Mouse (Mus musculus) lung, embryonic 14.5 days (tissue): Measurements from ENCODE around the gene Sec14l3. TPM values are rescaled to one million over a fixed set of nuclear protein-coding genes. Genes with fewer than 3 reads are reported as not detected.
"Not testable (repeated sequence)": the region's sequence is repeated elsewhere in the genome, so short reads cannot be mapped to it uniquely, and the experiment has no call there.

Source experiments
- ATAC-seq: fragments of 200-750 bp; cut with Nextera tagmentation; 2 replicates; pipeline ENCODE4 v1.8.0; 2017; ENCODE audit warnings: mild to moderate bottlenecking, moderate TSS enrichment, moderate library complexity; ENCODE audit not compliant: insufficient read depth
- DNase-seq: peaks from one replicate; pipeline ENCODE4 v3.0.0-alpha.2; 2015
- H3K27ac ChIP-seq: fragments of 300-500 bp; sonication (generic); 2 replicates; pipeline ENCODE4 v1.5.1; 2014; ENCODE audit warnings: low read depth, mild to moderate bottlenecking, moderate library complexity
- H3K27me3 ChIP-seq: fragments of 300-500 bp; sonication (generic); 2 replicates; pipeline ENCODE4 v1.6.1; 2014; ENCODE audit warnings: low read length, control low read depth; ENCODE audit not compliant: insufficient read depth
- H3K36me3 ChIP-seq: fragments of 300-500 bp; sonication (generic); 2 replicates; pipeline ENCODE4 v1.6.1; 2014; ENCODE audit warnings: control low read depth; ENCODE audit not compliant: insufficient read depth
- H3K4me1 ChIP-seq: fragments of 300-500 bp; sonication (generic); 2 replicates; pipeline ENCODE4 v1.6.1; 2014; ENCODE audit warnings: antibody characterized with exemption, control low read depth; ENCODE audit not compliant: insufficient read depth
- H3K4me2 ChIP-seq: fragments of 300-500 bp; sonication (generic); 2 replicates; pipeline ENCODE4 v1.6.1; 2014; ENCODE audit warnings: mild to moderate bottlenecking
- H3K4me3 ChIP-seq: fragments of 300-500 bp; sonication (generic); 2 replicates; pipeline ENCODE4 v1.5.1; 2014; ENCODE audit warnings: low read depth, low read length
- H3K9ac ChIP-seq: fragments of 300-500 bp; sonication (generic); 2 replicates; pipeline ENCODE4 v1.6.1; 2014
- H3K9me3 ChIP-seq: fragments of 300-500 bp; sonication (generic); 2 replicates; pipeline ENCODE4 v1.6.1; 2016; ENCODE audit warnings: low read depth, low read length, control low read depth
- CTCF ChIP-seq: IDR thresholded peaks from 2 replicates; pipeline ENCODE4 v1.5.1; 2016; ENCODE audit warnings: antibody characterized with exemption, low read depth
- WGBS: fragments of 180-500 bp; shearing (Covaris S2); extraction: QIAGEN DNeasy Blood & Tissue Kit; methylation state at CpG from one replicate; pipeline ENCODE4 v1.1.7; 2014; 5-methylcytosine and 5-hydroxymethylcytosine counted together
- polyA plus RNA-seq: library from polyadenylated mRNA; unstranded; fragments of >200 nt; fragmentation: Nextera tagmentation; extraction: Ambion mirVana; gene quantifications from 2 replicates; pipeline ENCODE4 v1.2.1, GENCODE M21; 2014

Gene Sec14l3
- polyA plus RNA-seq, result 1.2 and 1.5 TPM in 2 replicates

DNA sequence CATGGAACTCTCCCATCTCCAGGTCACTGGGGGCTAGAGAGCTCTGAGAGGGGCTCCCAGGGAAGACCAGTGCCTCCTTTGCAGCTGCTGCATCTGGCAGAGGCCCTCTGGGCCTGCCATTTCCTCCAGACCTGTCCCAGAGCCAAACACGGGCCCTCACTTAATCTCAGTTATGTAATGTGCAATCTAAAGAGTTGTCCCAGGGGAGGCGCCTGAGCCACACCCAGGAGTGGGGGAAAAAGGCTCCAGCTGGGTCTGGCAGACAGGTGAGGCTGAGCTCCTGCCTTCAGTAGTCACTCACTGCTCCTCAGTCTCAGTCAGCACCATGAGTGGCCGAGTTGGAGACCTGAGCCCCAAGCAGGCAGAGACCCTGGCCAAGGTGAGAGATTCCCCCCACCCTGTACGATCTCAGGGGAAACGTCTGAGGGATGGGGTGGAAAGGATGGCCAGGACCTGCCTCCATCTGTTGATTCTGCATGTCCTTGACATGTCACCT lies at the start of gene Sec14l3:
Gene Sec14l3, plus strand, starts transcription at position 215 of the 496 bp plus-strand sequence.
- H3K4me1 ChIP-seq, result no peaks in the 10 kb centered on the region
- DNase-seq (peak; percentile 8), ATAC-seq (no peak)
- no peaks in the 10 kb centered on the region for H3K36me3 ChIP-seq
- H3K27ac ChIP-seq, result no peak within 1 kb of the TSS
- no peaks in the 10 kb centered on the region for H3K9me3 ChIP-seq
- TF ChIP-seq CTCF, result no peak
- H3K9ac ChIP-seq, result no peak within 1 kb of the TSS
- H3K27me3 ChIP-seq, result no peaks in the 10 kb centered on the region
- 47% methylated on average over 5 of the region's 5 CpGs for WGBS
- H3K4me2 ChIP-seq, result no peak within 1 kb of the TSS
- no peak within 1 kb of the TSS for H3K4me3 ChIP-seq

DNA sequence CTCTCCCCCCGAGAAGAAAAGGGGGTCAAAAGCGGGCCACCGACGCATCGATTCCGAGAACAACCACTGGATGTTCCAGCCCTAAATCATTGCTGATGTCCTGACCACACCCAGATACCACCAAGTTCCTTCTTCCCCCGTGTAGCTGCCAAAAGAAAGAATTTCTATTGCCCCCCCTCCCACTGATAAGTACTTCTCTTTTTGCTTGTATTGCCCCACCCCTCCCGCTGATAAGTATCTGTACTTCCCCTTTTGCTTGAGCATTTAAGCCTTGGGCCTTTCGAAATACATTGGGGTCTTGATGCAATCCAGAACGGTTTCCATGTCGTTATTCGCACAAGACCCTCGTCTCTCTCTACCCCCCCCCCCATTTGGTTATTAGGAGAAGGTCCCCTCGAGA lies 48.8 kb upstream of the Sec14l3 start:
- not testable (repeated sequence) for H3K27ac ChIP-seq, H3K4me2 ChIP-seq, H3K9ac ChIP-seq, ATAC-seq, H3K4me1 ChIP-seq, DNase-seq, H3K27me3 ChIP-seq, H3K4me3 ChIP-seq, H3K36me3 ChIP-seq, H3K9me3 ChIP-seq
- 85% methylated on average over 14 of the region's 14 CpGs for WGBS

DNA sequence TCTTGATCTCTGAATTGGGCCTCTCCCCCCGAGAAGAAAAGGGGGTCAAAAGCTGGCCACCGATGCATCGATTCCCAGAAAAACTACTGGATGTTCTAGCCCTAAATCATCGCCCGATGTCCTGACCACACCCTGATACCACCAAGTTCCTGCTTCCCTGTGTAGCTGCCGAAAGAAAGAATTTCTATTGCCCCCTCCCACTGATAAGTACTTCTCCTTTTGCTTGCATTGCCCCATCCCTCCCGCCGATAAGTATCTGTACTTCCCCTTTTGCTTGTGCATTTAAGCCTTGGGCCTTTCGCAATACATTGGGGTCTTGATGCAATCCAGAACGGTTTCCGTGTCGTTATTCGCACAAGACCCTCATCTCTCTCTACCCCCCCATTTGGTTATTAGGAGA lies 42.5 kb upstream of the Sec14l3 start:
- H3K9me3 ChIP-seq, result not testable (repeated sequence)
- WGBS, result 87% methylated on average over 13 of the region's 13 CpGs

DNA sequence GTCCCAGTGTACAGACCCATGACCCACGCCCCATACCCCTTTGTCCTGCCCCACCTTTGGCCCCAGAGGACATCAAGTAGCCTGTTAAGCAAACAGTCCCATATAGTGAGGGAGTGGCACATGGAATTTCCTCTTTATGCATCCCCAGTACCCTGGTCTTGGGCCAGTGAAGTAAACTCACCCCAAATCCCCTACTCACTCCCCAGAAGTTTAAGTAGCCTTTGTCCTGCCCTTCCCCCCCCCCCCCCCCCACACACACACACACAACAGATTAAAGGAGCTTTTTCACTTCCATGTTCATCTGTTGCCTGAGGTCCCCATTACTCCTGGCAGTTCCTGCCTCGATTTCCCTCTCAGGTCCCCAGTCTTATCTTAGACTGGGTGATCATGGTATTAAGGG lies 41.3 kb upstream of the Sec14l3 start:
- Histone ChIP-seq H3K4me2 (no peak overlapping the region), H3K4me1 (no peaks in the 10 kb centered on the region), H3K27me3 (no peaks in the 10 kb centered on the region), H3K36me3 (no peaks in the 10 kb centered on the region), H3K27ac (no peak overlapping the region), H3K4me3 (no peak overlapping the region), H3K9me3 (no peaks in the 10 kb centered on the region), H3K9ac (no peak overlapping the region)
- DNase-seq, result no peak
- ATAC-seq, result no peak
- WGBS, result 64% methylated on average over 2 of the region's 2 CpGs
- no peak for TF ChIP-seq CTCF

More for the DNA sequence above, 42.5 kb upstream of the Sec14l3 start:
- not testable (repeated sequence) for H3K36me3 ChIP-seq, H3K4me2 ChIP-seq, H3K27me3 ChIP-seq, H3K4me3 ChIP-seq, DNase-seq, H3K9ac ChIP-seq, H3K4me1 ChIP-seq, H3K27ac ChIP-seq, ATAC-seq

DNA sequence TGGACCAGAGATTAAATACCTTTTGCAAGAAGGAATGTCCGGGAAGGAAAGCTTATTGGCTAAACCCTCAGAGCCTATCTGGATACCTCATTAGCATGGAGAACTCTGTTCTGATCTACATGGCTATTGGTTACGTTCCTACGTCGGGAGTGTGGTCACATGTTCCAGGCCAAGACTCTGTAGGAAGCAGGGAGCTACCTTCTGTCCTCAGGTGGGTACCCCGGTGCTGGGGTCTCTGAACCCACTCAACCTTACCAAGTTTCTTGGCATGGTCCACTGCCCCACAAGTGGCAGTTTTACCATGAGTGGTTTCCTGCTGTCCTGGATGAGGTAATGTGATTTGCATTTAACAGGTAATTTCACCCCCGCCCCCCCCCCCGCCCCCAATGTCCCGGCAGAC lies 37.6 kb upstream of the Sec14l3 start:
- no peak for ATAC-seq
- DNase-seq, result no peak
- Histone ChIP-seq H3K27ac (no peak overlapping the region), H3K36me3 (no peaks in the 10 kb centered on the region), H3K27me3 (peaks cover 7% of the 10 kb centered on the region; the same call in 1 of the 2 replicates), H3K9me3 (no peaks in the 10 kb centered on the region), H3K9ac (no peak overlapping the region), H3K4me3 (no peak overlapping the region), H3K4me1 (no peaks in the 10 kb centered on the region), H3K4me2 (no peak overlapping the region)
- 71% methylated on average over 8 of the region's 8 CpGs for WGBS
- TF ChIP-seq CTCF, result no peak

DNA sequence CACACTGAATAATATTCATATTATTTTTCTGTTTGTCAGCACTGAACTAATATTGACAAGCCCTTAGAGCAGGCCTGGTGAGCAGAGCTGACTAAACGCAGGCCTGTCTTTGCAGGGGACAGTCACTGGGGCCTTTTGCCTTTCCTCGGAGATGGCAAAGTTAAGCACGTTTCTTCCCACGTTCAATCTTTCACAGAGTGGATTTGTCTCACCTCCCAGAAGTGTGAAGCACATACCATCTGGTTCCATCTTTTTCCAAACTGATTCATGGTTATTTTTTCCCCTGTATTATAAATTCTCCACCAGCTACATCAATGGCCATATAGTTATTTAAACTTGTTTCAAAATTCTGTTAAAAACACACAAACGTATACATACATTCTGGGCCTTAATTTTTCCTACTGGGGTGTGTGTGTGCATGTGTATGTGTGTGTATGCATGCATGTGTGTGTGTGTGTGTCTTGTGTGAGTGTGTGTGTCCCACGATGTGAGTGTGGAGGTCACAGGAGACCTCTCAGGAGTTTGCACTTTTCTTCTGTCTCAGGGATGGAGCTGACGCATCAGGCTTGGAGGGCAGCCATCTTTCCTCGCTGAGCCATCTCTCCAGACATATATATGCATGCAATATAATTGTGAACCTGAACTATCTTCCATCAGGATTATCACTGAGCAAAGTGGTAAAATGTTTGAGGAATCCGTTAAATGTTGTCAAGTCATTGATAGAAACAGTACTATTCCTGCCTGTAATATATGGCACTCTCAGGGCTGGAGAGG lies 36.9 kb upstream of the Sec14l3 start:
- Histone ChIP-seq H3K4me1 (no peaks in the 10 kb centered on the region), H3K27ac (no peak overlapping the region), H3K27me3 (peaks cover 8% of the 10 kb centered on the region; the same call in 1 of the 2 replicates), H3K4me2 (no peak overlapping the region), H3K9me3 (no peaks in the 10 kb centered on the region), H3K9ac (no peak overlapping the region), H3K4me3 (no peak overlapping the region), H3K36me3 (no peaks in the 10 kb centered on the region)
- WGBS, result 60% methylated on average over 9 of the region's 9 CpGs
- DNase-seq, result no peak
- no peak for TF ChIP-seq CTCF
- no peak for ATAC-seq

DNA sequence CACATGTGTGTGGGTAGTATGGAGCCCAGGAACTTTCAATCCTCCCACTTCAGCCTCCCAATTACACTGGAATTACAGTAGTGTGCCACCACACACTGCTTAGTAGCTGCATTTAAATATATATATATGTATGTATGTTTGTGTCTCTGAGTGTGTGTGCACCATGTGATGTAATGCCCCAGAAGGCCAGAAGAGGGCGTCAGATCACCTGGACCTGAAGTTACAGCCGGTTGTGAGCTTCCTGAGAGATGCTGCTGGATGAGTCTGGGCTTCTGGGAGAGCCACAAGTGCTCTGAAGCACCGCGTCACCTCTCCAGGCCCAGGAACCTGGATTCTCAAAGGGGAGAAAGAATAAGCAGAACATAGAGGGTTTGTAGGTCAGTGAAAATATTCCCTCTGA lies 35.3 kb upstream of the Sec14l3 start:
- 0 out of 2 replicates have a peak, but pooled peaks have one; percentile 9 for TF ChIP-seq CTCF

More for the DNA sequence above, 35.3 kb upstream of the Sec14l3 start:
- no peak overlapping the region for H3K4me3 ChIP-seq
- 63% methylated on average over 4 of the region's 4 CpGs for WGBS
- ATAC-seq (no peak), DNase-seq (no peak)
- H3K27me3 ChIP-seq, result peaks cover 8% of the 10 kb centered on the region; the same call in 1 of the 2 replicates
- no peaks in the 10 kb centered on the region for H3K9me3 ChIP-seq
- no peak overlapping the region for H3K9ac ChIP-seq
- no peak overlapping the region for H3K4me2 ChIP-seq
- no peaks in the 10 kb centered on the region for H3K4me1 ChIP-seq
- H3K36me3 ChIP-seq, result no peaks in the 10 kb centered on the region
- no peak overlapping the region for H3K27ac ChIP-seq
